Mouse (Mus musculus): ENCODE measurements around the gene Vdac2.

- TF ChIP-seq CTCF (IDR thresholded peaks at IDR 0.05; ENCODE audit: low read depth) = no peak
- TF ChIP-seq EP300 (IDR thresholded peaks at IDR 0.05; ENCODE audit: low read depth) = no peak
Measured at GRCm38 (mm10) chr14:21816255-21816654, 8.8 kb upstream of the Vdac2 start.
